Mouse (Mus musculus) heart, adult 2 months (tissue): ENCODE measurements at regions not wholly inside any gene's neighbourhood (a gene's known extent, or its start where the extent isn't known, plus 50 kb on each side); places are given as distances from the start of the nearest gene placed in this dataset.

Source experiments
- CTCF ChIP-seq: fragments of 200-600 bp; IDR thresholded peaks from 2 replicates; pipeline ENCODE4 v1.8.1; 2022; ENCODE audit warnings: antibody characterized with exemption, mild to moderate bottlenecking, moderate library complexity
- POLR2A ChIP-seq: fragments of 200-500 bp; IDR thresholded peaks from 2 replicates; pipeline ENCODE4 v1.6.1; 2011; ENCODE audit warnings: mild to moderate bottlenecking, low read depth, low read length, control low read depth; ENCODE audit not compliant: insufficient read depth

- TF ChIP-seq POLR2A (no peak), CTCF (peak; percentile 69)
Measured at GRCm38 (mm10) chr4:114300390-114301012, 106.0 kb upstream of the Trabd2b start.
